Mouse (Mus musculus) left cerebral cortex, adult 2 months (tissue): Measurements from ENCODE around the gene Faah. TPM values are rescaled to one million over a fixed set of nuclear protein-coding genes. Genes with fewer than 3 reads are reported as not detected.
A peak's percentile ranks its signal among the peaks of the same experiment; 100 is the strongest.

Experiments
- DNase-seq, 2 experiments: peaks; one replicate each; pipeline ENCODE4 v3.0.0; 2021 to 2022; ENCODE audit warnings: low spot score in 2 of 2, mixed read lengths in 1 of 2; ENCODE audit errors: extremely low spot score in 1 of 2
- H3K27ac ChIP-seq: fragments of 200-600 bp; 2 replicates; pipeline ENCODE4 v1.8.1; 2022
- H3K4me3 ChIP-seq: fragments of 200-600 bp; 2 replicates; pipeline ENCODE4 v1.8.1; 2022
- CTCF ChIP-seq: fragments of 200-600 bp; IDR thresholded peaks from 2 replicates; pipeline ENCODE4 v1.8.1; 2022; ENCODE audit warnings: antibody characterized with exemption, mild to moderate bottlenecking, moderate library complexity
- intact Hi-C: fragments of 180-260 bp; cut with DNase I; formaldehyde crosslinking; loops from one replicate; pipeline ENCODE4 v1.15.1; 2025
- long read RNA-seq, 2 experiments: library from polyadenylated mRNA; stranded (forward); transcript quantifications; one replicate each; pipeline ENCODE4 v2.0.0; 2021; ENCODE audit warnings: borderline mapping rate in 2 of 2
- total RNA-seq, 2 experiments: library from RNA; stranded (reverse); gene quantifications; 2 replicates each; pipeline ENCODE4 v1.2.3; 2021

The Faah gene
- total RNA-seq = 100 to 1,000 TPM; 100 to 103 TPM
- long read RNA-seq, experiment 1, transcript Faah-201 (15 exons, 3,827 nt) = major isoform, 176 of 219 reads
- long read RNA-seq, experiment 1, partial matches to known transcripts = 18 of 219 reads
- long read RNA-seq, experiment 1, other reads (novel, unspliced or antisense) = 22 of 219 reads
- long read RNA-seq, experiment 2, transcript Faah-201 (15 exons, 3,827 nt) = major isoform, 102 of 135 reads
- long read RNA-seq, experiment 2, partial matches to known transcripts = 12 of 135 reads
- long read RNA-seq, experiment 2, other reads (novel, unspliced or antisense) = 19 of 135 reads

DNA sequence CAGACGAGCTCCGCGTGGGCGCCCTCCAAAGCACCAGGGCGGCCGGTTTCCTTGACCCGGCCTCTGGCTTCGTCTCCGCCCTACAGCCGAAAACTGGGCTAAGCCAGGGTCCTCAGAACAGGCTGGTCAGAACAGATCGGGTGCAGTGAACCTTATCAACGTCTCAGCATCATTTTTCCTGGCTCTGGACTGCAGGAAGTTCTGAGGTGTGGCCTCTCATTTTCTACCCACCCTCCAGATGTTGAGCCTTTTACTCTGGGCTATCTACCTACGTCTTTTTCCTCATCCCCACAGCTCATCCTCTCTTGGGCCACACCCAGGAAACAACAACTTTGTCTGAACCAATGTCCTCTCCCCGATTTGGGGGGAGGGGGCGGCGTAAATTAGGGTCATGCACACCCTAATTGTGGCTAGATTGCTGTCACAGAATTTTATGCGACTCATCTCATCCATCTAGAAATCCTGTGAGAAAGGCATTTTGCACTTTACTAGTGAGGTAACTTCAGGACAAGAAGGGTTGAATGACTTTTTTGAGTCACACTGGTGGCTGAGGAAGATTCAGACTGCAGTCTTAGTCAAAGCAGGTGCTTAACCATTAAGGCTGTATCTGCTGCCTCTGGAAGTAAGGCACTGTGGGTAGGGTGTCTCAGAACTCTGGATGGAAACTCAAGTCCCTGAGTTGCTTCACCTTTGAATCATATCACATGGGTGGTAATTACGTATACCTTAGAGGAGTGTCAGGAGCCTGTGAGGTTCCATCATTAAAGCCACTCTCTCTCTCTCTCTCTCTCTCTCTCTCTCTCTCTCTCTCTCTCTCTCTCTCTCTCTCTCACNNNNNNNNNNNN lies at the start of gene Faah:
TSS of gene Faah (minus strand) at position 25 of the 845 bp plus-strand sequence.
- TF ChIP-seq CTCF = no peak
- DNase-seq = no peak
- H3K27ac ChIP-seq = peak within 1 kb of the TSS; percentile 96
- H3K4me3 ChIP-seq = peak within 1 kb of the TSS; percentile 79
- intact Hi-C loops = no loop called here

- no peak for DNase-seq
- no peak for TF ChIP-seq CTCF
- intact Hi-C loops = loop anchor here (10.0 kb wide), 1 partner anchor 159 kb away; no protein-coding TSS in a partner anchor
These were observed 46.1 kb upstream of the Faah start for GRCm38 (mm10) chr4:116063855-116064254.

GRCm38 (mm10) chr4:116059012-116059726 lies 41.4 kb upstream of the Faah start:
- intact Hi-C loops = no loop called here
- no peak for DNase-seq
- Histone ChIP-seq H3K4me3 (no peak overlapping the region), H3K27ac (no peak overlapping the region)
- TF ChIP-seq CTCF = no peak

More at GRCm38 (mm10) chr4:116063855-116064254, 46.1 kb upstream of the Faah start:
- Histone ChIP-seq H3K27ac (no peak overlapping the region), H3K4me3 (no peak overlapping the region)

DNA sequence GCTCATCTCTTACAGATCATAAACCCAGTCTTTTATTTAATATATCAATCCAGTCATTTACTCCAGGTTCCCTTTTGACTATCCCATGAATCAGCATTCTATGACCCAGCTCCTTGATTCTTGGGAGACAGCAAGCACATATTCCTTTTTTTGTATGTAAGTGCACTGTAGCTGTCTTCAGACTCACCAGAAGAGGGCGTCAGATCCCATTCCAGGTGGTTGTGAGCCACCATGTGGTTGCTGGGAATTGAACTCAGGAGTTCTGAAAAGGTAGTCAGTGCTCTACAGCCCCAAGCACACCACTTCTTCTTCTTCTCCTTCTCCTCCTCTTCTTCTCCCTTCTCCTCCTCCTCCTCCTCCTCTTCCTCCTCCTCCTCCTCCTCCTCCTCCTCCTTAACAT lies 39.8 kb upstream of the Faah start:
- intact Hi-C loops = no loop called here
- Histone ChIP-seq H3K4me3 (no peak overlapping the region), H3K27ac (no peak overlapping the region)
- TF ChIP-seq CTCF = no peak; the same call in 1 of the 2 replicates
- no peak for DNase-seq

- H3K4me3 ChIP-seq = peak within 1 kb of the TSS; percentile 74
- no peak for TF ChIP-seq CTCF
- H3K27ac ChIP-seq = peak within 1 kb of the TSS; percentile 89
- intact Hi-C loops = no loop called here
- DNase-seq = peak; percentile 88 to 89
These were observed 35.8 kb upstream of the Faah start, which contains the start of gene Nsun4 for GRCm38 (mm10) chr4:116053399-116053961. Gene Nsun4, minus strand, starts transcription at chr4:116053876.

- Histone ChIP-seq H3K4me3 (peak overlapping the region; percentile 74), H3K27ac (peak overlapping the region; percentile 89; the same call in 1 of the 2 replicates)
- DNase-seq = no peak
- no peak; the same call in 1 of the 2 replicates for TF ChIP-seq CTCF
- intact Hi-C loops = no loop called here
These were observed 35.0 kb upstream of the Faah start for GRCm38 (mm10) chr4:116052526-116053293.

DNA sequence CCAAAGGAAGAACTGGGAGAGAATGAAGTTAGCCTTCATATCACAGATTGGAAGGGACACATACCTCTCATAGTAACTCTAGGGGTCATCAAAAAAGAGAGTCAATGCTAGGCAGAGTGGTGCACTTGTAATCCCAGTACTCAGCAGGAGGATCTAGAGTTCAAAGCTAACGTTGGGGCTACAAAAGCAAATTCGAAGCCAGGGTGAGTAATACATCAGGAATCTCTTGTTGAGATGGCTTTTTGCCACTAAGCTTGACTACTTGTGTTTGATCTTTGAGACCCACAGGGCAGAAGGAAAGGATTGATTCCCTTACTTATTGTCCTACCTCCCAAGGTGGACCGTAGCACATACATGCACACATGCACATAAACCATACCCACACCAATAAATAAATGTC lies 31.5 kb upstream of the Faah start:
- no peak overlapping the region for H3K4me3 ChIP-seq
- no peak for DNase-seq
- no peak overlapping the region for H3K27ac ChIP-seq
- TF ChIP-seq CTCF = no peak
- intact Hi-C loops = no loop called here

DNA sequence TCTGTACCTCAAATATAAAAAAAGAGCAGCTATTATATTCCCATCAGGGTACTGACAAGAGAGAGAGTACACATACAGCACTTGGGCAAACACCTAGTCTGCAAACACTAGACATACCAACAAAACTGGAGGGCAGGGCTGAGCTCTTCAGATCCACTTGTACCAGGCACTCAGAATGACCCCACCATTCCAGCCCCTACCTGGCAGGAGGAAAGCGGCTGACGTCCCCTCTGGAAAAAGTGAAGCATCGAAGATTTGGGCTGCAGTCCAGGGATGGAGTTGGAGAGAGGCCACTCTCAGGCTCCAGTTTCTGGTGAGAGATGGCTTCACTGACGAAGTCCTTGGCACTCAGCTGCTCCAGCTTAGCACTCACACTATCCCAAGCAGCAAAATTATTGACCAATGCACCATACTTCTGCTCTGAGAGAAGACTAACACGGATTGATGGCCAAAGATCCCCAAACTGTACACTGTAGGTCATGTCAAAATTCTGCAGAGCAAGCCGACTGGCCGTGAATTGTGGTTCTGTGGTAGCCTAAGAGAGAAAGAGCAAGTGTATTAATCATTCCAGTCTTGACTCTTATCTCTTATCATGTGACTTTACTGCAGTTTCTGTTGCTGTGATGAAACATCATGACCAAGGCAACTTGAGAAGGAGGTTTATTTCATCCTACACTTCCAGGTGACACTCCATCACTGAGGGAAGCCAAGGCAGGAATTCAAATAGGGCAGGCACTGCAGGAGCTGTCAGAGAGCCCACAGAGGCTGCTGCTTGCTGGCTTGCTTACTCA lies 30.6 kb upstream of the Faah start:
- intact Hi-C loops = no loop called here
- no peak for DNase-seq
- Histone ChIP-seq H3K27ac (no peak overlapping the region), H3K4me3 (no peak overlapping the region)
- no peak for TF ChIP-seq CTCF

GRCm38 (mm10) chr4:116047681-116048080 lies 30.0 kb upstream of the Faah start:
- intact Hi-C loops = no loop called here
- H3K4me3 ChIP-seq = no peak overlapping the region
- DNase-seq = no peak
- no peak overlapping the region for H3K27ac ChIP-seq
- TF ChIP-seq CTCF = no peak

DNA sequence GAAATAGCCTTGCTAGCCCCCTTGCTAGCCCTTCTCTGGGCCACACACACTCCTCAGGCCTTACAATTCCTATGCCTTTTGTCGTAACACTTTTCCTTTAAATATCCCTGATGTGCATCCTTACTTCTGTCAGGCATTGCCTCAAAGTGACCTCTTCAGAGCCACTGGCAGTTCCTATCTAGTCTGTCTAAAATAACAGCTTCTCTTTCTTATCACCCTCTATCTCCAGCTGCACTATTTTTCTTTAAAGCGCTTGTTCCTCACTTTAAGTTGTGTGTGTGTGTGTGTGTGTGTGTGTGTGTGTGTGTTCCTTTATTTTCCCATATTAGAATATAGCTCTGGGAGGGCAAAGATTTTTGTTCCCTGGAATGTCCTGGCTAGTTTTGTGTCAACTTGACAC lies 28.9 kb upstream of the Faah start:
- TF ChIP-seq CTCF = no peak
- no peak for DNase-seq
- Histone ChIP-seq H3K4me3 (no peak overlapping the region), H3K27ac (no peak overlapping the region)
- intact Hi-C loops = no loop called here
